Mouse (Mus musculus) myocyte (in vitro differentiated cells): Measurements from ENCODE around the gene Nupr1l.

Experiments
- POLR2A ChIP-seq: IDR thresholded peaks from one replicate; pipeline ENCODE4 v1.6.1; 2011; ENCODE audit warnings: low read depth, mild to moderate bottlenecking, control low read depth, moderate library complexity; ENCODE audit not compliant: insufficient read length
- USF1 ChIP-seq: IDR thresholded peaks from one replicate; pipeline ENCODE4 v1.6.1; 2011; ENCODE audit warnings: low read depth, mild to moderate bottlenecking, control low read depth, moderate library complexity

GRCm38 (mm10) chr5:129869238-129869995 is 38.9 kb upstream of the Nupr1l start:
- TF ChIP-seq POLR2A (no peak), USF1 (no peak)
